Mouse (Mus musculus) frontal cortex, postnatal 25 days (tissue): Measurements from ENCODE around the gene Chd4.
"Not testable (repeated sequence)": the region's sequence is repeated elsewhere in the genome, so short reads cannot be mapped to it uniquely, and the experiment has no call there.

Source experiments
- DNase-seq, 2 experiments: peaks; one replicate each; pipeline ENCODE4 v3.0.0; 2022; ENCODE audit warnings: low spot score in 2 of 2

Gene Chd4

GRCm38 (mm10) chr6:125095391-125096278, at the start of gene Chd4:
Gene Chd4, plus strand, starts transcription at chr6:125095981.
- DNase-seq, result peak; percentile 91 to 94

- DNase-seq, result peak; percentile 60 to 74
Measured at GRCm38 (mm10) chr6:125046691-125047090, 49.1 kb upstream of the Chd4 start.

GRCm38 (mm10) chr6:125049678-125050077, 46.1 kb upstream of the Chd4 start, which contains the start of gene Acrbp:
Gene Acrbp, plus strand, starts transcription at chr6:125049689.
- DNase-seq, result no peak

- DNase-seq, result no peak
Measured at GRCm38 (mm10) chr6:125051237-125051636, 44.5 kb upstream of the Chd4 start.

- no peak for DNase-seq
Measured at GRCm38 (mm10) chr6:125061493-125061892, 34.3 kb upstream of the Chd4 start.

- no peak for DNase-seq
Measured at GRCm38 (mm10) chr6:125062511-125062910, 33.3 kb upstream of the Chd4 start.

GRCm38 (mm10) chr6:125063906-125064305, 31.9 kb upstream of the Chd4 start:
- no peak for DNase-seq

- DNase-seq, result not testable (repeated sequence)
Measured at GRCm38 (mm10) chr6:125065223-125065622, 30.6 kb upstream of the Chd4 start.

GRCm38 (mm10) chr6:125067571-125067995, 28.2 kb upstream of the Chd4 start, which contains the start of gene Lpar5:
Gene Lpar5, plus strand, starts transcription at chr6:125067920.
- DNase-seq, result no peak

- no peak for DNase-seq
Measured at GRCm38 (mm10) chr6:125071170-125071895, 24.4 kb upstream of the Chd4 start.

- DNase-seq, result no peak
Measured at GRCm38 (mm10) chr6:125071896-125072279, 23.9 kb upstream of the Chd4 start.

GRCm38 (mm10) chr6:125073825-125074224, 22.0 kb upstream of the Chd4 start:
- no peak for DNase-seq

- DNase-seq, result no peak
Measured at GRCm38 (mm10) chr6:125081394-125081793, 14.4 kb upstream of the Chd4 start.

- DNase-seq, result peak; percentile 64 to 74
Measured at GRCm38 (mm10) chr6:125081797-125082560, 13.8 kb upstream of the Chd4 start.

- DNase-seq, result no peak
Measured at GRCm38 (mm10) chr6:125082801-125083386, 12.9 kb upstream of the Chd4 start.

- no peak for DNase-seq
Measured at GRCm38 (mm10) chr6:125084424-125084823, 11.4 kb upstream of the Chd4 start.

- DNase-seq, result no peak
Measured at GRCm38 (mm10) chr6:125087937-125088336, 7.8 kb upstream of the Chd4 start.

GRCm38 (mm10) chr6:125088561-125089321, 7.0 kb upstream of the Chd4 start:
- no peak for DNase-seq

GRCm38 (mm10) chr6:125089521-125090321, 6.1 kb upstream of the Chd4 start:
- DNase-seq, result peak; percentile 58 to 71
